Mouse (Mus musculus) bone marrow, adult 2 months (tissue): ENCODE measurements around the gene Gm1043.

Source experiments
- CTCF ChIP-seq: fragments of 200-500 bp; IDR thresholded peaks from 2 replicates; pipeline ENCODE4 v1.5.1; 2011; ENCODE audit warnings: low read length, control low read depth; ENCODE audit not compliant: control insufficient read depth, insufficient read depth
- POLR2A ChIP-seq: fragments of 200-500 bp; IDR thresholded peaks from 2 replicates; pipeline ENCODE4 v1.6.1; 2011; ENCODE audit warnings: low read depth, mild to moderate bottlenecking, control low read depth, low read length, borderline replicate concordance; ENCODE audit not compliant: control insufficient read depth

GRCm38 (mm10) chr5:37196666-37197250 lies 111.6 kb downstream of the Gm1043 start:
- TF ChIP-seq CTCF (no peak), POLR2A (no peak)
